Mouse (Mus musculus) megakaryocyte, embryonic 14.5 days (primary cell): ENCODE measurements around the gene Snx29.

ENCODE experiments used
- FLI1 ChIP-seq: IDR thresholded peaks from 2 replicates; pipeline ENCODE4 v1.6.1; 2012; ENCODE audit warnings: low read length, inconsistent platforms, mixed read lengths
- GATA1 ChIP-seq: IDR thresholded peaks from 3 replicates; pipeline ENCODE4 v1.6.1; 2012; ENCODE audit warnings: mixed read lengths, low read length, inconsistent platforms, borderline replicate concordance

- TF ChIP-seq FLI1 (no peak), GATA1 (no peak)
These were observed 461.6 kb downstream of the Snx29 start for GRCm38 (mm10) chr16:11784354-11784753.
